Mouse (Mus musculus): Measurements from ENCODE around the gene Ppp1r35. TPM values are rescaled to one million over a fixed set of nuclear protein-coding genes. Genes with fewer than 3 reads are reported as not detected.
A peak's percentile ranks its signal among the peaks of the same experiment; 100 is the strongest.

The Ppp1r35 gene
- polyA plus RNA-seq, 1 experiment from 2014 or later: 22.3 TPM

GRCm38 (mm10) chr5:137817466-137818222 lies 39.0 kb downstream of the Ppp1r35 start:
- H3K4me3 ChIP-seq: no peak overlapping the region
- H3K4me1 ChIP-seq: 0 out of 2 replicates have a peak, but pooled peaks cover 3% of the 10 kb centered on the region
- peak overlapping the region; percentile 72 for H3K27ac ChIP-seq (replicated peaks)
- WGBS: 44% methylated on average over 4 of the region's 4 CpGs
- no peaks in the 10 kb centered on the region for H3K9me3 ChIP-seq
- ATAC-seq (ENCODE audit: extremely low read depth, insufficient number of reproducible peaks, low FRiP score, low TSS enrichment): no peak
- no peak overlapping the region for H3K4me2 ChIP-seq
- H3K36me3 ChIP-seq: no peaks in the 10 kb centered on the region
- no peak overlapping the region for H3K9ac ChIP-seq
- H3K27me3 ChIP-seq (replicated peaks): no peaks in the 10 kb centered on the region

GRCm38 (mm10) chr5:137822126-137822525 lies 43.5 kb downstream of the Ppp1r35 start:
- H3K9me3 ChIP-seq: no peaks in the 10 kb centered on the region
- WGBS: 56% methylated on average over 4 of the region's 4 CpGs
- H3K4me3 ChIP-seq: no peak overlapping the region
- no peak overlapping the region for H3K4me2 ChIP-seq
- ATAC-seq (ENCODE audit: extremely low read depth, insufficient number of reproducible peaks, low FRiP score, low TSS enrichment): no peak
- no peaks in the 10 kb centered on the region for H3K36me3 ChIP-seq
- no peaks in the 10 kb centered on the region for H3K27me3 ChIP-seq (replicated peaks)
- H3K9ac ChIP-seq: no peak overlapping the region
- H3K4me1 ChIP-seq: 0 out of 2 replicates have a peak, but pooled peaks cover 3% of the 10 kb centered on the region
- H3K27ac ChIP-seq (replicated peaks): no peak overlapping the region

GRCm38 (mm10) chr5:137822602-137823001 lies 44.0 kb downstream of the Ppp1r35 start:
- H3K4me1 ChIP-seq: 0 out of 2 replicates have a peak, but pooled peaks cover under 1% of the 10 kb centered on the region

GRCm38 (mm10) chr5:137823455-137824045 lies 44.9 kb downstream of the Ppp1r35 start:
- 70% methylated on average over 6 of the region's 6 CpGs for WGBS
- no peak overlapping the region for H3K4me3 ChIP-seq

More at GRCm38 (mm10) chr5:137822602-137823001, 44.0 kb downstream of the Ppp1r35 start:
- H3K9ac ChIP-seq: no peak overlapping the region
- H3K27ac ChIP-seq (replicated peaks): no peak overlapping the region
- 74% methylated on average over 1 of the region's 1 CpGs for WGBS
- H3K36me3 ChIP-seq: no peaks in the 10 kb centered on the region
- H3K4me3 ChIP-seq: no peak overlapping the region
- ATAC-seq (ENCODE audit: extremely low read depth, insufficient number of reproducible peaks, low FRiP score, low TSS enrichment): no peak
- no peaks in the 10 kb centered on the region for H3K9me3 ChIP-seq
- H3K4me2 ChIP-seq: no peak overlapping the region
- no peaks in the 10 kb centered on the region for H3K27me3 ChIP-seq (replicated peaks)

GRCm38 (mm10) chr5:137825030-137825429 lies 46.4 kb downstream of the Ppp1r35 start:
- H3K4me3 ChIP-seq: no peak overlapping the region
- no peaks in the 10 kb centered on the region for H3K9me3 ChIP-seq
- ATAC-seq (ENCODE audit: extremely low read depth, insufficient number of reproducible peaks, low FRiP score, low TSS enrichment): no peak
- 83% methylated on average over 3 of the region's 3 CpGs for WGBS
- no peaks in the 10 kb centered on the region for H3K36me3 ChIP-seq
- H3K27me3 ChIP-seq (replicated peaks): no peaks in the 10 kb centered on the region
- no peaks in the 10 kb centered on the region for H3K4me1 ChIP-seq
- H3K27ac ChIP-seq (replicated peaks): no peak overlapping the region
- no peak overlapping the region for H3K9ac ChIP-seq
- no peak overlapping the region for H3K4me2 ChIP-seq

More at GRCm38 (mm10) chr5:137823455-137824045, 44.9 kb downstream of the Ppp1r35 start:
- Histone ChIP-seq H3K36me3 (no peaks in the 10 kb centered on the region), H3K4me2 (no peak overlapping the region), H3K9me3 (no peaks in the 10 kb centered on the region), H3K27me3 (replicated peaks) (no peaks in the 10 kb centered on the region), H3K4me1 (no peaks in the 10 kb centered on the region), H3K27ac (replicated peaks) (no peak overlapping the region), H3K9ac (no peak overlapping the region)
- ATAC-seq (ENCODE audit: extremely low read depth, insufficient number of reproducible peaks, low FRiP score, low TSS enrichment): no peak

- H3K36me3 ChIP-seq: no peaks in the 10 kb centered on the region
- 60% methylated on average over 2 of the region's 2 CpGs for WGBS
- no peak for ATAC-seq (ENCODE audit: extremely low read depth, insufficient number of reproducible peaks, low FRiP score, low TSS enrichment)
- no peak overlapping the region for H3K4me3 ChIP-seq
- H3K9ac ChIP-seq: no peak overlapping the region
- H3K9me3 ChIP-seq: no peaks in the 10 kb centered on the region
- H3K4me2 ChIP-seq: no peak overlapping the region
- no peaks in the 10 kb centered on the region for H3K27me3 ChIP-seq (replicated peaks)
- no peaks in the 10 kb centered on the region for H3K4me1 ChIP-seq
- H3K27ac ChIP-seq (replicated peaks): no peak overlapping the region
Observed at GRCm38 (mm10) chr5:137825971-137826370, 47.3 kb downstream of the Ppp1r35 start.

- Histone ChIP-seq H3K27me3 (replicated peaks) (no peaks in the 10 kb centered on the region), H3K9me3 (no peaks in the 10 kb centered on the region), H3K4me3 (no peak overlapping the region), H3K9ac (no peak overlapping the region), H3K4me2 (no peak overlapping the region), H3K27ac (replicated peaks) (no peak overlapping the region), H3K36me3 (no peaks in the 10 kb centered on the region), H3K4me1 (no peaks in the 10 kb centered on the region)
- 28% methylated on average over 7 of the region's 7 CpGs for WGBS
- ATAC-seq (ENCODE audit: extremely low read depth, insufficient number of reproducible peaks, low FRiP score, low TSS enrichment): no peak
Observed at GRCm38 (mm10) chr5:137826421-137826820, 47.8 kb downstream of the Ppp1r35 start.

GRCm38 (mm10) chr5:137828694-137829093 lies 50.0 kb downstream of the Ppp1r35 start:
- H3K36me3 ChIP-seq: no peaks in the 10 kb centered on the region
- H3K9ac ChIP-seq: no peak overlapping the region
- H3K27me3 ChIP-seq (replicated peaks): no peaks in the 10 kb centered on the region
- no peaks in the 10 kb centered on the region for H3K9me3 ChIP-seq
- no peaks in the 10 kb centered on the region for H3K4me1 ChIP-seq
- H3K27ac ChIP-seq (replicated peaks): no peak overlapping the region
- ATAC-seq (ENCODE audit: extremely low read depth, insufficient number of reproducible peaks, low FRiP score, low TSS enrichment): no peak
- no peak overlapping the region for H3K4me2 ChIP-seq
- H3K4me3 ChIP-seq: no peak overlapping the region
- WGBS: 66% methylated on average over 6 of the region's 6 CpGs

Other genes with a start within 250 kb of the Ppp1r35 start
- gene Epo, start 245.6 kb upstream of the Ppp1r35 start, polyA plus RNA-seq (2015; fragmentation: Nextera tagmentation; extraction: Ambion mirVana): not detected in 2 replicates
- gene Gnb2, start 245.3 kb upstream of the Ppp1r35 start, polyA plus RNA-seq (2015; fragmentation: Nextera tagmentation; extraction: Ambion mirVana): 299 and 300 TPM in 2 replicates
- gene Actl6b, start 225.3 kb upstream of the Ppp1r35 start, polyA plus RNA-seq (2015; fragmentation: Nextera tagmentation; extraction: Ambion mirVana): 0.27 and 0.35 TPM in 2 replicates
- gene Tfr2, start 209.0 kb upstream of the Ppp1r35 start, polyA plus RNA-seq (2015; fragmentation: Nextera tagmentation; extraction: Ambion mirVana): 0.59 and 2.5 TPM in 2 replicates
- 16.4 and 18.4 TPM in 2 replicates for gene Mospd3, start 177.8 kb upstream of the Ppp1r35 start, polyA plus RNA-seq (2015; fragmentation: Nextera tagmentation; extraction: Ambion mirVana)
- 113 and 114 TPM in 2 replicates for gene Pcolce, start 165.1 kb upstream of the Ppp1r35 start, polyA plus RNA-seq (2015; fragmentation: Nextera tagmentation; extraction: Ambion mirVana)
- gene Fbxo24, start 149.8 kb upstream of the Ppp1r35 start, polyA plus RNA-seq (2015; fragmentation: Nextera tagmentation; extraction: Ambion mirVana): 0.12 and 0.23 TPM in 2 replicates
- gene Lrch4, start 149.7 kb upstream of the Ppp1r35 start, polyA plus RNA-seq (2015; fragmentation: Nextera tagmentation; extraction: Ambion mirVana): 21.8 and 24.2 TPM in 2 replicates
- gene Gm20605, start 149.7 kb upstream of the Ppp1r35 start, polyA plus RNA-seq (2015; fragmentation: Nextera tagmentation; extraction: Ambion mirVana): 5.5 TPM in 2 replicates
- 3.9 and 4.1 TPM in 2 replicates for gene Sap25, start 137.5 kb upstream of the Ppp1r35 start, polyA plus RNA-seq (2015; fragmentation: Nextera tagmentation; extraction: Ambion mirVana)
- gene Irs3, start 133.1 kb upstream of the Ppp1r35 start, polyA plus RNA-seq (2015; fragmentation: Nextera tagmentation; extraction: Ambion mirVana): 0.14 TPM in 1 of 2 replicates, not detected in the other
- 19.7 and 20.7 TPM in 2 replicates for gene Agfg2, start 94.1 kb upstream of the Ppp1r35 start, polyA plus RNA-seq (2015; fragmentation: Nextera tagmentation; extraction: Ambion mirVana)
- gene Nyap1, start 37.2 kb upstream of the Ppp1r35 start, polyA plus RNA-seq (2015; fragmentation: Nextera tagmentation; extraction: Ambion mirVana): 1.3 and 1.5 TPM in 2 replicates
- 128 and 131 TPM in 2 replicates for gene Tsc22d4, start 33.1 kb upstream of the Ppp1r35 start, polyA plus RNA-seq (2015; fragmentation: Nextera tagmentation; extraction: Ambion mirVana)
- 6.2 and 8.5 TPM in 2 replicates for gene Mepce, start 8.8 kb downstream of the Ppp1r35 start, polyA plus RNA-seq (2015; fragmentation: Nextera tagmentation; extraction: Ambion mirVana)
- 7.6 and 7.7 TPM in 2 replicates for gene Zcwpw1, start 8.9 kb downstream of the Ppp1r35 start, polyA plus RNA-seq (2015; fragmentation: Nextera tagmentation; extraction: Ambion mirVana)
- 2.1 and 4.2 TPM in 2 replicates for gene Pilra, start 57.4 kb downstream of the Ppp1r35 start, polyA plus RNA-seq (2015; fragmentation: Nextera tagmentation; extraction: Ambion mirVana)
- gene Pilrb1, start 79.3 kb downstream of the Ppp1r35 start, polyA plus RNA-seq (2015; fragmentation: Nextera tagmentation; extraction: Ambion mirVana): 0.59 and 0.71 TPM in 2 replicates
- gene Pilrb2, start 93.0 kb downstream of the Ppp1r35 start, polyA plus RNA-seq (2015; fragmentation: Nextera tagmentation; extraction: Ambion mirVana): 3.2 and 3.9 TPM in 2 replicates
- 0.13 TPM in 1 of 2 replicates, not detected in the other for gene Cyp3a13, start 142.8 kb downstream of the Ppp1r35 start, polyA plus RNA-seq (2015; fragmentation: Nextera tagmentation; extraction: Ambion mirVana)
- 0.04 TPM in 2 replicates for gene Gjc3, start 184.2 kb downstream of the Ppp1r35 start, polyA plus RNA-seq (2015; fragmentation: Nextera tagmentation; extraction: Ambion mirVana)
- gene Azgp1, start 202.7 kb downstream of the Ppp1r35 start, polyA plus RNA-seq (2015; fragmentation: Nextera tagmentation; extraction: Ambion mirVana): not detected in 2 replicates
- not detected in 2 replicates for gene Smok3a, start 242.4 kb downstream of the Ppp1r35 start, polyA plus RNA-seq (2015; fragmentation: Nextera tagmentation; extraction: Ambion mirVana)
- gene Smok3b, start 242.6 kb downstream of the Ppp1r35 start, polyA plus RNA-seq (2015; fragmentation: Nextera tagmentation; extraction: Ambion mirVana): not detected in 2 replicates